Mouse (Mus musculus): ENCODE data around the gene Rbsn. TPM values are rescaled to one million over a fixed set of nuclear protein-coding genes. Genes with fewer than 3 reads are reported as not detected.

Gene Rbsn
- polyA plus RNA-seq, 1 experiment from 2014 or later: 34.6 TPM

DNA sequence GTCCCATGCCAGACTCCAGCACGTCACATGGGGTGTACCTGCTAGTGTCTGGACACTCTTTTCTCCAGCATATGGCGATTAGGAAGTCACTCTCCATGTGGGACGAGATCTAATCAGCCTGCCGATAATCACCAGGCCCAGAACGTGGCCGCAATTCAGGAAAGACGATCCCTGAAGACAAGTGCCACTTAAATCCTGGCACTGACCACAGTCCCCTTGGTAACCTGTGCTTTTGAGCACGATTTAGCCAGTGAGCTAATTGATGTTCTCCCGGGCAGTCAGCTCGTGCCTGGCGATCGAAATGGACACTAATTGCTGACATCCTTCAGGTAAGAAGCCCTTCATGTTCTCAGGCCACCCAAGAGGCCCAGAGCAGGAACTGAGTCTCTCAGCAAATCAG lies 20.3 kb upstream of the Rbsn start:
- ATAC-seq: no peak
- no peak overlapping the region for H3K4me3 ChIP-seq (replicated peaks; ENCODE audit: low read length)
- no peak overlapping the region for H3K4me2 ChIP-seq (ENCODE audit: low read length)
- H3K27ac ChIP-seq (ENCODE audit: low read length): no peak overlapping the region
- 46% methylated on average over 12 of the region's 12 CpGs for WGBS
- no peaks in the 10 kb centered on the region for H3K9me3 ChIP-seq (ENCODE audit: control insufficient read depth, low read length)
- no peaks in the 10 kb centered on the region for H3K27me3 ChIP-seq (replicated peaks; ENCODE audit: control insufficient read depth, insufficient read depth, low read length)
- H3K9ac ChIP-seq (replicated peaks; ENCODE audit: low read depth, low read length): no peak overlapping the region
- no peaks in the 10 kb centered on the region for H3K36me3 ChIP-seq (ENCODE audit: control insufficient read depth, insufficient read depth)
- no peaks in the 10 kb centered on the region for H3K4me1 ChIP-seq (replicated peaks; ENCODE audit: control insufficient read depth, insufficient read depth, low read length)

DNA sequence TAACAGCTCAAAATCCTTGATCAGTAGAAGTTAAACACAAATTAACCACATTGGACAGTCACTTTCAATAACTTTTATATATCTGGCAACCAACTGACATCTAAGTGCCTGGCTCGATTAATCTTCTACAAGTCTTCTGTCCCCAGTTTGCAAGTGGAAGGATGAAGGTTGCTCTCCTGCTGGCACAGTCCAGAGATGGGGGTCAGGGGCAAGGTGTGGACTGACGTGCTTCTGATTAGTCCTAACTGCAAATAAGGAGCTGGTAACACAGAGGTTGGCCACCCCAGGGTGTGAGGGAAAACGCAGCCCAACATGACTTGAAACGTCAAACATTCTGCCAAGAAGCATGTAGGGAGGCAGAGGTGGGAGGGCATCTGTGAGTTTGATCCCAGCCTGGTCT lies 17.0 kb upstream of the Rbsn start:
- Histone ChIP-seq H3K9ac (replicated peaks; ENCODE audit: low read depth, low read length) (no peak overlapping the region), H3K4me1 (replicated peaks; ENCODE audit: control insufficient read depth, insufficient read depth, low read length) (no peaks in the 10 kb centered on the region), H3K36me3 (ENCODE audit: control insufficient read depth, insufficient read depth) (no peaks in the 10 kb centered on the region), H3K4me3 (replicated peaks; ENCODE audit: low read length) (no peak overlapping the region), H3K27me3 (replicated peaks; ENCODE audit: control insufficient read depth, insufficient read depth, low read length) (no peaks in the 10 kb centered on the region), H3K27ac (ENCODE audit: low read length) (no peak overlapping the region), H3K4me2 (ENCODE audit: low read length) (no peak overlapping the region), H3K9me3 (ENCODE audit: control insufficient read depth, low read length) (no peaks in the 10 kb centered on the region)
- ATAC-seq: no peak
- WGBS: 75% methylated on average over 4 of the region's 4 CpGs

DNA sequence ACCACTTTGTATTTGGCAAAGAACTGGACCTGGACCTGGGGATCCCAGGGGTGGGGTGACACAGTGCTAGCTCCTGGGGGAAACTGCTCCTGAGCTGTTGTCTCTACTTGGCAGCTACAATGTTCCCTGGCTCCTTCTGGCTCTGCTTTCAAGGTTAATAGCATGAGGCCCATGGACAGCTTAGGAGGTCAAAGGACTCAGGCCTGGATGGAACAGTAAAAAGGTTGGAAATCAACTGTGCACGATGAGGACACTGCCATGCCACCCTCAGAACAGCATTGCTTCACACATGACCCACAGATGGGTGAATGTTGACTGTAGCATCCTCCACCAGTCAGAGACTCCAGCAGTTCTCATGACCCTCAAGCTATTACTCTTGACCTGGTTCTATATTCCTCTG lies 16.6 kb upstream of the Rbsn start:
- Histone ChIP-seq H3K4me3 (replicated peaks; ENCODE audit: low read length) (no peak overlapping the region), H3K36me3 (ENCODE audit: control insufficient read depth, insufficient read depth) (no peaks in the 10 kb centered on the region), H3K27ac (ENCODE audit: low read length) (no peak overlapping the region), H3K4me2 (ENCODE audit: low read length) (no peak overlapping the region), H3K9me3 (ENCODE audit: control insufficient read depth, low read length) (no peaks in the 10 kb centered on the region), H3K4me1 (replicated peaks; ENCODE audit: control insufficient read depth, insufficient read depth, low read length) (no peaks in the 10 kb centered on the region), H3K27me3 (replicated peaks; ENCODE audit: control insufficient read depth, insufficient read depth, low read length) (no peaks in the 10 kb centered on the region), H3K9ac (replicated peaks; ENCODE audit: low read depth, low read length) (no peak overlapping the region)
- no peak for ATAC-seq
- WGBS: 69% methylated on average over 1 of the region's 1 CpGs

DNA sequence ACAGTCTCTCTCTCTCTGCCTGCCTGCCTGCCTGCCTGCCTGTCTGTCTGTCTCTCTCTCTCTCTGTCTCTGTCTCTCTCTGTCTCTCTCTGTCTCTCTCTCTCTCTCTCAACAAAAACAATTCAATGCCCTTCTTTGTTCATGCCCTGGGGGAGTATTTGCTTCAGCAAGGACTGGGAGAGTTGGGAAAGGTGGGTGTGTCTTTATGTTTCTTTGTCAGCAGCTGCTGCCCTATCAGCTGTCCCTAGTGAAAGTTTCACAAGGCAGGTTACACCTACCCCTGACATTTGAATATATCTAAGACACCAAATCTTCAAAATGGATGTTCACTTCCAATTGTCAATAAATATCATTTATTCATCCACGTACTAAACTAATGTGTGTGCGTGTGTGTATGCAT lies 14.9 kb upstream of the Rbsn start:
- 87% methylated on average over 2 of the region's 2 CpGs for WGBS
- H3K4me2 ChIP-seq (ENCODE audit: low read length): no peak overlapping the region

DNA sequence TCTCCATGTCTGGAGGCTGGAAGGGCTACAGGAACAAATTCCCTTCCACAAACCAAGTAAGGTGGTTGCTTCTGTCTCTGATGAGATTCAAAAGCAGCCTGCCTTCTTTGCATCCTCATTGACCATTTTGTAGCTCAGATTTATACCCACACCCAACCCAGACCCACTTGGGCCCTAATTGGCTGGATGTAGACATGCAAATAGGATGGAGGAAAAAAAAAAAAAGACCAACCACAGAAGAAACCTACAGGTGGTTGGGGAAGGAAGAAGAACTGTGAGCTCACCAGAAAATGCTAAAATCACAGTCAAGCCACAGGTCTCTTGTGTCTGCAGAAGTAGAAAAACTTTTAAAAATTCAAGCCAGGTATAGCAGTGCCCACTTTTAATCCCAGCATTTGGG lies 14.4 kb upstream of the Rbsn start:
- ATAC-seq: no peak
- Histone ChIP-seq H3K27me3 (replicated peaks; ENCODE audit: control insufficient read depth, insufficient read depth, low read length) (no peaks in the 10 kb centered on the region), H3K4me3 (replicated peaks; ENCODE audit: low read length) (no peak overlapping the region), H3K4me2 (ENCODE audit: low read length) (no peak overlapping the region), H3K27ac (ENCODE audit: low read length) (no peak overlapping the region), H3K4me1 (replicated peaks; ENCODE audit: control insufficient read depth, insufficient read depth, low read length) (no peaks in the 10 kb centered on the region), H3K9ac (replicated peaks; ENCODE audit: low read depth, low read length) (no peak overlapping the region), H3K36me3 (ENCODE audit: control insufficient read depth, insufficient read depth) (no peaks in the 10 kb centered on the region), H3K9me3 (ENCODE audit: control insufficient read depth, low read length) (no peaks in the 10 kb centered on the region)

More for the DNA sequence above, 14.9 kb upstream of the Rbsn start:
- H3K36me3 ChIP-seq (ENCODE audit: control insufficient read depth, insufficient read depth): no peaks in the 10 kb centered on the region
- no peaks in the 10 kb centered on the region for H3K4me1 ChIP-seq (replicated peaks; ENCODE audit: control insufficient read depth, insufficient read depth, low read length)
- no peaks in the 10 kb centered on the region for H3K9me3 ChIP-seq (ENCODE audit: control insufficient read depth, low read length)
- no peak overlapping the region for H3K4me3 ChIP-seq (replicated peaks; ENCODE audit: low read length)
- no peaks in the 10 kb centered on the region for H3K27me3 ChIP-seq (replicated peaks; ENCODE audit: control insufficient read depth, insufficient read depth, low read length)
- ATAC-seq: no peak
- H3K9ac ChIP-seq (replicated peaks; ENCODE audit: low read depth, low read length): no peak overlapping the region
- H3K27ac ChIP-seq (ENCODE audit: low read length): no peak overlapping the region

DNA sequence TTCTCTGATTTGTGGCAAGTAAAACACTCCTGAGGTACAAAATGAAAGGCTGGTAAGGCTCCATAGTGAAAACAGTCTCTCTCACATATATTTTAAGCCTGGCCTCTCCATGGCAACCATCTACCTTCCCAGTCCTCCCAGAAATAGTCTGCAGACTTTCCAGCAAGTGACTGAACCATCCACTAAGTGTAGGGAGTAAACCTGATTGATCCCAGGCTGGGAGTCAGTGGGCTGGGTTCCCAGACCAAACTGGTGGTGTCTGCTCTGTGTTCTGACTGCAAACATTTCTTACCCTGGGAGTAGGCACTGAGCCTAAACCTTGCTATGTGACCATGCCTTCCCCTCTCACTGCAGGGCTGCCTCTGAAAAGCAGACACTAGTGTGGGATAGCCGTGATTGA lies 10.3 kb upstream of the Rbsn start:
- Histone ChIP-seq H3K36me3 (ENCODE audit: control insufficient read depth, insufficient read depth) (no peaks in the 10 kb centered on the region), H3K4me3 (replicated peaks; ENCODE audit: low read length) (no peak overlapping the region), H3K9me3 (ENCODE audit: control insufficient read depth, low read length) (no peaks in the 10 kb centered on the region), H3K9ac (replicated peaks; ENCODE audit: low read depth, low read length) (no peak overlapping the region), H3K27me3 (replicated peaks; ENCODE audit: control insufficient read depth, insufficient read depth, low read length) (no peaks in the 10 kb centered on the region), H3K4me2 (ENCODE audit: low read length) (no peak overlapping the region), H3K4me1 (replicated peaks; ENCODE audit: control insufficient read depth, insufficient read depth, low read length) (no peaks in the 10 kb centered on the region), H3K27ac (ENCODE audit: low read length) (no peak overlapping the region)
- no peak for ATAC-seq
- WGBS: 96% methylated on average over 1 of the region's 1 CpGs

DNA sequence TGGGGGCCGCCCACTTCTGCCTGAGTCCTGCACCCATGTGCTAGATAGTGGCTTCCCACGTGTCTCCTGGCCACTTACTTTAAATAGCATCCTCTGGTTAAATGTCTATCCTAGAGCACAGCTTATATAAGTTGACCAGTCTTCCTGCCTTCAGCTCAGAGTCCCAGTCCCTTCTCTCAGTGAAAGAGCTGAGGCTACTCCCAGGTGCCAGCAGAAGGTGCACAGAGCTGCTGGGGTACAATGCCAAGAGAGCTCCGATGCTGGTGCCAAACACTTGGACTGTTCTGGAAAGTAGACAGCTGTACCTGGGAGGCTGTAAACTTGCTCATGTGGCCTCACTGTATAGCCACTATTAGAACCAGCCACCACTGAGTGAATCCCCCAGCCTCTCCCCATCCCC lies 7.3 kb upstream of the Rbsn start:
- Histone ChIP-seq H3K4me2 (ENCODE audit: low read length) (no peak overlapping the region), H3K4me3 (replicated peaks; ENCODE audit: low read length) (no peak overlapping the region), H3K9me3 (ENCODE audit: control insufficient read depth, low read length) (no peaks in the 10 kb centered on the region), H3K27ac (ENCODE audit: low read length) (no peak overlapping the region), H3K4me1 (replicated peaks; ENCODE audit: control insufficient read depth, insufficient read depth, low read length) (no peaks in the 10 kb centered on the region), H3K9ac (replicated peaks; ENCODE audit: low read depth, low read length) (no peak overlapping the region), H3K36me3 (ENCODE audit: control insufficient read depth, insufficient read depth) (no peaks in the 10 kb centered on the region), H3K27me3 (replicated peaks; ENCODE audit: control insufficient read depth, insufficient read depth, low read length) (no peaks in the 10 kb centered on the region)
- ATAC-seq: no peak
- WGBS: 81% methylated on average over 3 of the region's 3 CpGs

DNA sequence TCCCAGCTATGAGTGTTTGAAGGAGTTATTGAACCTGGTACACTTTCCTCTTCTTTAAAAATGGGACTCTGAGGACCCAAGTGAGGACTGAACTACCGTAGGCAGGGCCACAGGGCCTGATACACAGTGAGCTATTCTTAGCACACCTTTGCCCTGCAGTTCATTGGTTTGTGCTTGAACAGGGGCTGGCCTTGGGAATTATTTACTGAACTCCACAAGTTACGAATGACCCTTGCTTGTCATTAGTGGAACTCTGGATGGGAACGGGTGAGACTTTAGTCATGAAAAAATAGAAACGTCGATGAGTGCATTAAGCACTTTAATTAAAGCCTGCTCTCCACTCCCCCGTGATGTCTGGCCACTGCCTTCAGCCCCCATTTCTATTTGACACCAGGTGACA lies 6.9 kb upstream of the Rbsn start:
- no peaks in the 10 kb centered on the region for H3K36me3 ChIP-seq (ENCODE audit: control insufficient read depth, insufficient read depth)
- no peak for ATAC-seq
- H3K4me2 ChIP-seq (ENCODE audit: low read length): no peak overlapping the region
- H3K9me3 ChIP-seq (ENCODE audit: control insufficient read depth, low read length): no peaks in the 10 kb centered on the region
- no peak overlapping the region for H3K27ac ChIP-seq (ENCODE audit: low read length)
- no peak overlapping the region for H3K4me3 ChIP-seq (replicated peaks; ENCODE audit: low read length)
- H3K4me1 ChIP-seq (replicated peaks; ENCODE audit: control insufficient read depth, insufficient read depth, low read length): no peaks in the 10 kb centered on the region
- 83% methylated on average over 6 of the region's 6 CpGs for WGBS
- H3K9ac ChIP-seq (replicated peaks; ENCODE audit: low read depth, low read length): no peak overlapping the region
- no peaks in the 10 kb centered on the region for H3K27me3 ChIP-seq (replicated peaks; ENCODE audit: control insufficient read depth, insufficient read depth, low read length)

DNA sequence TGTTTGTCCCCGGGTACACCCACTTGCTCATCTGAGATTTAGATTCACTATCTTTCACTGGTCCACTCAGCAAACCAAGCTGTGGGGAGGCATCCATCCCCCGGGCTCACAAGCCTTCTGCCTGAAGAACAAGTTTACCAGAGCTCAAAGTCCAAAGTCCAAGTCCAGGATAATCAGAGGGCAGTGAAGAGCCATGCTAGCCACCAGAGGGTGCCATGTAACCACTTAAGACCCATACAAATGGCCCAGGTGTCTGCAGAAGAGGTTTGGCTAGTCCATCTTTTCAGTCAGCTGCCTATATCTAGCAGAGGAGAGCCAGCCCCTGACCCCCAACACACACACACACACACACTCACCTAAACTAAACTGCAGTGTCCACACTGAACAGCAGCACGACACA lies 4.7 kb upstream of the Rbsn start:
- Histone ChIP-seq H3K9ac (replicated peaks; ENCODE audit: low read depth, low read length) (no peak overlapping the region), H3K36me3 (ENCODE audit: control insufficient read depth, insufficient read depth) (no peaks in the 10 kb centered on the region), H3K27me3 (replicated peaks; ENCODE audit: control insufficient read depth, insufficient read depth, low read length) (no peaks in the 10 kb centered on the region), H3K9me3 (ENCODE audit: control insufficient read depth, low read length) (no peaks in the 10 kb centered on the region), H3K4me1 (replicated peaks; ENCODE audit: control insufficient read depth, insufficient read depth, low read length) (peaks cover 5% of the 10 kb centered on the region; the same call in 1 of the 2 replicates), H3K4me2 (ENCODE audit: low read length) (no peak overlapping the region), H3K4me3 (replicated peaks; ENCODE audit: low read length) (no peak overlapping the region), H3K27ac (ENCODE audit: low read length) (no peak overlapping the region)
- 54% methylated on average over 3 of the region's 3 CpGs for WGBS
- no peak for ATAC-seq

DNA sequence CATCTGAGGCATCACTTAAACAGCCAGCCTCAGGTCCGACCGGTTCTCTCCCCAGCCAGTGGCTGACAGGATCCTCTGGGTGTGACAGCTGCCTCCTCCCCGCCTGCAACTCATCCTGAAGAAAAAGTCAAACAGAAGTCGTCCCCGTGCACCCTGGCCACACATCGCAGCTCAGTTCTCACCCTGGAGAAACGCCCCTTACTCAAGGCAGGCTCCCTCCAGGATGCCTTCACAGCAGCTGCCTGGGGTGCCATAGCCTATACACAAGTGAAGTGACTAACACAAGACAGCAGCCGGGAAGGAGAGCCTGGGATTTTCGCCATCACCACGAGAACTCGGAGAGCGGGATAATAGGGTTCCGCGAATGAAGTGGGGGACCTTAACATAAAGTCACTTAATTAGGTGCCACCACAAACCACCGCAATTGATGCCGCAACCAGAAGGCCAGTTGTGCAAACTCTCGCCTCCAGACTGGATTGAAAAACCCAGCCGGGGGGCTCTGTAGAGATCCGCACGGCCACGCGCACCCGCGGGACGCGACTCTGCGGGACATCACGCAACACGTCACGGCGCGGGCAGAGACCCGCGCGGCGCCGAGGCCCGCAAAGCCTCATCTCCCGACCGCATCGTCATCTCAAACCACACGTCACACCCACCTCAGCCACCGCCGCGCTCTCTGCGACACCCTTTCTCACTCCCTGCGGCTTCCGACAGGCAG lies 511 bp downstream of the Rbsn start:
- Histone ChIP-seq H3K27me3 (replicated peaks; ENCODE audit: control insufficient read depth, insufficient read depth, low read length) (no peaks in the 10 kb centered on the region), H3K4me2 (ENCODE audit: low read length) (peak overlapping the region; percentile 97), H3K4me3 (replicated peaks; ENCODE audit: low read length) (peak overlapping the region; percentile 86), H3K9me3 (ENCODE audit: control insufficient read depth, low read length) (no peaks in the 10 kb centered on the region), H3K9ac (replicated peaks; ENCODE audit: low read depth, low read length) (peak overlapping the region; percentile 96), H3K27ac (ENCODE audit: low read length) (peak overlapping the region; percentile 89), H3K4me1 (replicated peaks; ENCODE audit: control insufficient read depth, insufficient read depth, low read length) (peaks cover 15% of the 10 kb centered on the region), H3K36me3 (ENCODE audit: control insufficient read depth, insufficient read depth) (0 out of 2 replicates have a peak, but pooled peaks cover 4% of the 10 kb centered on the region)
- ATAC-seq: peak; percentile 82
- 1% methylated on average over 48 of the region's 48 CpGs for whole genome bisulfite sequencing
